Comparison of ENCODE assay signal across 10 mouse cellular contexts in genomic region chr10:43998023-43998422, GRCm38 (mm10).
"Had no signal": no experiment of that assay in that cellular context is flagged by ENCODE, and none has a peak within 500 bp of the region (broad histone marks: within the 10 kb centered on the region; RNA-seq: fewer than 3 reads in every experiment).

No protein-coding gene starts in this region.

- ATAC-seq: midbrain, embryonic 13.5 days had no signal

- H3K4me3 ChIP-seq: layer of hippocampus, adult 2 months; limb, embryonic 13.5 days; midbrain, embryonic 13.5 days; neural tube, embryonic 13.5 days; stomach, embryonic 15.5 days had no signal

- H3K9me3 ChIP-seq: limb, embryonic 13.5 days; midbrain, embryonic 13.5 days; neural tube, embryonic 13.5 days; stomach, embryonic 15.5 days had no signal

- H3K27ac ChIP-seq: layer of hippocampus, adult 2 months; limb, embryonic 13.5 days; liver, embryonic 14.5 days; midbrain, embryonic 13.5 days; neural tube, embryonic 13.5 days; stomach, embryonic 15.5 days had no signal

- DNase-seq: kidney, postnatal 10 days; kidney, postnatal 4 days; left cerebral cortex, postnatal 4 days; lung, adult 18-20 months had no signal

- H3K36me3 ChIP-seq: limb, embryonic 13.5 days; midbrain, embryonic 13.5 days; neural tube, embryonic 13.5 days; stomach, embryonic 15.5 days had no signal
